ENCODE assay signal across 9 mouse cellular contexts in the genomic region with DNA sequence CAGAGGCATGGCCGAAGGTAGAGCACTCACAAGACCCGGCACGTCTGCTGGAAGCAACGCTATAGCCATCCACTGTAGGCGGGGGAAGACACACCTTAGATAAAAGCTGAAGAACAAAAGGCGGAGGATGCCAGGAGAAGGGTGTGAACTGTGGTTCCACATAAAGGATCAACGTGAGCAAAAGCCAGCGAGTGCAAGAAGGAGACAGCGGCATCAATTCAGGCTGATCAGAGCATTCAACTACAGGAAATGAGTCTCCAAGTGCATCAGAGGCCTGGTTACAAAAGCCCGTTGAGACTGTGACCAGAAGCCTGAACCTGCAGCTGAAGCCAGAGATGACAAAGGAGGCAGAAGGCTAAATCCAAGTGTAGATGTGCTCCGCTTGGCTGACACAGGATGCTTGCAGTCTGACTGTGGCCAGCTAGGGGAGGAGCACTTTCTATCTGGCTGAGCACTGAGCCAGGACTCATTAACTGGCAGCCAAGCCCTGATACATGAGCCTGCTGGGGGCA.
DNase-seq lines count a peak whose midpoint lies in the region; ATAC-seq lines count a peak whose summit lies in the region.
"Had no signal": no experiment of that assay in that cellular context is flagged by ENCODE, and none has a peak within 500 bp of the region (broad histone marks: within the 10 kb centered on the region; RNA-seq: fewer than 3 reads in every experiment).

No protein-coding gene starts in this region.

- peak; percentile 22 for DNase-seq in forebrain, embryonic 14.5 days (ENCODE audit: low spot score)
- DNase-seq in forebrain, embryonic 11.5 days (ENCODE audit: low spot score), result no peak
- DNase-seq in retina, postnatal 1 day, result peak; percentile 4
- DNase-seq in retina, embryonic 14.5 days (ENCODE audit: low spot score), result no peak
- DNase-seq in gonadal fat pad, adult 2 months (ENCODE audit: low read depth), result peak; percentile 36
- DNase-seq in liver, embryonic 11.5 days (ENCODE audit: low spot score), result no peak
- DNase-seq in spleen, postnatal 14 days (ENCODE audit: low spot score in 2 of 2), result no peak

- H3K36me3 ChIP-seq in forebrain, embryonic 14.5 days (ENCODE audit: control insufficient read depth, insufficient read depth, low read length), result no peaks in the 10 kb centered on the region
- no peaks in the 10 kb centered on the region for H3K36me3 ChIP-seq in forebrain, embryonic 11.5 days (ENCODE audit: control insufficient read depth, insufficient read depth, low read length)
- no peaks in the 10 kb centered on the region for H3K36me3 ChIP-seq in stomach, embryonic 16.5 days (ENCODE audit: control insufficient read depth, insufficient read depth, low read length)
- no peaks in the 10 kb centered on the region for H3K36me3 ChIP-seq in liver, embryonic 11.5 days (ENCODE audit: control insufficient read depth, insufficient read depth, low read length)

- no peak overlapping the region for H3K9ac ChIP-seq in forebrain, embryonic 14.5 days (ENCODE audit: low read length)
- no peak overlapping the region for H3K9ac ChIP-seq in forebrain, embryonic 11.5 days (ENCODE audit: low read length)
- H3K9ac ChIP-seq in stomach, embryonic 16.5 days (ENCODE audit: low read length), result no peak overlapping the region
- no peak overlapping the region for H3K9ac ChIP-seq in liver, embryonic 11.5 days (ENCODE audit: low read depth, low read length)

- no peak for ATAC-seq in forebrain, embryonic 14.5 days
- ATAC-seq in forebrain, embryonic 11.5 days (replicated peaks; ENCODE audit: low FRiP score), result no peak
- ATAC-seq in stomach, embryonic 16.5 days (ENCODE audit: insufficient read depth, low FRiP score), result no peak; the same call in 1 of the 2 replicates
- no peak for ATAC-seq in liver, embryonic 11.5 days (replicated peaks; ENCODE audit: low FRiP score)

- H3K27ac ChIP-seq in forebrain, embryonic 14.5 days (ENCODE audit: low read depth, low read length), result no peak overlapping the region
- H3K27ac ChIP-seq in forebrain, embryonic 11.5 days (ENCODE audit: low read depth, low read length), result no peak overlapping the region
- peak overlapping the region; percentile 53 for H3K27ac ChIP-seq in stomach, embryonic 16.5 days (ENCODE audit: low read length)
- no peak overlapping the region for H3K27ac ChIP-seq in liver, embryonic 11.5 days (ENCODE audit: low read depth, low read length)
- H3K27ac ChIP-seq: left cerebral cortex, adult 2 months had no signal

- H3K4me3 ChIP-seq in forebrain, embryonic 14.5 days (ENCODE audit: low read depth, low read length), result no peak overlapping the region
- H3K4me3 ChIP-seq in forebrain, embryonic 11.5 days (ENCODE audit: low read depth, low read length), result no peak overlapping the region
- H3K4me3 ChIP-seq in stomach, embryonic 16.5 days (replicated peaks; ENCODE audit: low read length), result no peak overlapping the region
- no peak overlapping the region for H3K4me3 ChIP-seq in liver, embryonic 11.5 days (ENCODE audit: low read depth, low read length)
- H3K4me3 ChIP-seq: left cerebral cortex, adult 2 months had no signal

- H3K9me3 ChIP-seq in forebrain, embryonic 14.5 days (replicated peaks; ENCODE audit: control insufficient read depth, low read length), result no peaks in the 10 kb centered on the region
- no peaks in the 10 kb centered on the region for H3K9me3 ChIP-seq in forebrain, embryonic 11.5 days (ENCODE audit: control insufficient read depth, low read length)
- H3K9me3 ChIP-seq in stomach, embryonic 16.5 days (replicated peaks; ENCODE audit: control insufficient read depth, low read length), result no peaks in the 10 kb centered on the region
- no peaks in the 10 kb centered on the region for H3K9me3 ChIP-seq in liver, embryonic 11.5 days (ENCODE audit: control insufficient read depth, low read length)

- H3K4me2 ChIP-seq in forebrain, embryonic 14.5 days (ENCODE audit: low read length), result no peak overlapping the region
- H3K4me2 ChIP-seq in forebrain, embryonic 11.5 days (ENCODE audit: low read depth, low read length, severe bottlenecking), result no peak overlapping the region
- H3K4me2 ChIP-seq in stomach, embryonic 16.5 days (ENCODE audit: low read depth, low read length), result no peak overlapping the region
- no peak overlapping the region for H3K4me2 ChIP-seq in liver, embryonic 11.5 days

- H3K4me1 ChIP-seq in forebrain, embryonic 14.5 days (ENCODE audit: control insufficient read depth, insufficient read depth, low read length), result no peaks in the 10 kb centered on the region
- no peaks in the 10 kb centered on the region for H3K4me1 ChIP-seq in forebrain, embryonic 11.5 days (replicated peaks; ENCODE audit: control insufficient read depth, insufficient read depth, low read length)
- no peaks in the 10 kb centered on the region for H3K4me1 ChIP-seq in stomach, embryonic 16.5 days (ENCODE audit: control insufficient read depth, insufficient read depth, low read length)
- no peaks in the 10 kb centered on the region for H3K4me1 ChIP-seq in liver, embryonic 11.5 days (replicated peaks; ENCODE audit: control insufficient read depth, insufficient read depth, low read length)

- 71% methylated on average over 11 of the region's 11 CpGs for WGBS in forebrain, embryonic 14.5 days
- 76% methylated on average over 11 of the region's 11 CpGs for WGBS in forebrain, embryonic 11.5 days
- 49% methylated on average over 11 of the region's 11 CpGs for WGBS in stomach, embryonic 16.5 days
- 59% methylated on average over 11 of the region's 11 CpGs for WGBS in liver, embryonic 11.5 days

- H3K27me3 ChIP-seq in forebrain, embryonic 14.5 days (replicated peaks; ENCODE audit: control insufficient read depth, insufficient read depth, low read length), result no peaks in the 10 kb centered on the region
- H3K27me3 ChIP-seq in forebrain, embryonic 11.5 days (ENCODE audit: control insufficient read depth, insufficient read depth, low read length), result no peaks in the 10 kb centered on the region
- no peaks in the 10 kb centered on the region for H3K27me3 ChIP-seq in stomach, embryonic 16.5 days (ENCODE audit: control insufficient read depth, insufficient read depth, low read length)
- H3K27me3 ChIP-seq in liver, embryonic 11.5 days (replicated peaks; ENCODE audit: control insufficient read depth, insufficient read depth, low read length), result no peaks in the 10 kb centered on the region

Comparison
In these comparisons a context has a peak if more than half of its experiments do, and no peak if none do; other contexts are left out.
1. DNase-seq: peak in forebrain, embryonic 14.5 days (single experiment), retina, postnatal 1 day (single experiment) and gonadal fat pad, adult 2 months (single experiment); none in forebrain, embryonic 11.5 days (single experiment), retina, embryonic 14.5 days (single experiment), liver, embryonic 11.5 days (single experiment) and spleen, postnatal 14 days (0 of 2).